Mouse (Mus musculus) G1E (cell line): ENCODE results near the gene Lrrc29. TPM values are rescaled to one million over a fixed set of nuclear protein-coding genes. Genes with fewer than 3 reads are reported as not detected.

Experiments
- ATAC-seq: 2 replicates; pipeline ENCODE4 v1.8.0; 2016; ENCODE audit warnings: mild to moderate bottlenecking; ENCODE audit not compliant: insufficient number of reproducible peaks, poor library complexity, low FRiP score, severe bottlenecking; ENCODE audit errors: extremely low read depth
- DNase-seq: peaks from one replicate; pipeline ENCODE4 v3.0.0; 2012; ENCODE audit warnings: low spot score
- H3K27me3 ChIP-seq: 2 replicates; pipeline ENCODE4 v1.6.1; 2012; ENCODE audit warnings: mild to moderate bottlenecking, low read length, inconsistent platforms; ENCODE audit not compliant: insufficient read depth
- H3K36me3 ChIP-seq: replicated peaks from 2 replicates; pipeline ENCODE3; 2012; ENCODE audit warnings: mild to moderate bottlenecking, inconsistent platforms
- H3K4me1 ChIP-seq: 2 replicates; pipeline ENCODE4 v1.6.1; 2012; ENCODE audit warnings: low read depth, low read length, inconsistent platforms, mixed read lengths; ENCODE audit not compliant: insufficient read depth
- H3K4me3 ChIP-seq: 2 replicates; pipeline ENCODE4 v1.5.1; 2012; ENCODE audit warnings: low read depth, mild to moderate bottlenecking, inconsistent platforms, low read length, moderate library complexity, mixed read lengths
- H3K9me3 ChIP-seq: replicated peaks from 2 replicates; pipeline ENCODE4 v1.6.1; 2012; ENCODE audit warnings: inconsistent platforms
- CTCF ChIP-seq: IDR thresholded peaks from 2 replicates; pipeline ENCODE4 v1.5.1; 2012; ENCODE audit warnings: low read depth, low read length, inconsistent platforms, mixed read lengths
- GATA1 ChIP-seq: IDR thresholded peaks from 2 replicates; pipeline ENCODE4 v1.6.1; 2012; ENCODE audit warnings: borderline replicate concordance, low read length, inconsistent platforms, mixed read lengths
- GATA2 ChIP-seq: IDR thresholded peaks from 2 replicates; pipeline ENCODE4 v1.6.1; 2012; ENCODE audit warnings: low read depth, low read length, inconsistent platforms, borderline replicate concordance
- POLR2AphosphoS5 ChIP-seq: IDR thresholded peaks from 2 replicates; pipeline ENCODE4 v1.6.1; 2012; ENCODE audit warnings: low read depth, low read length, inconsistent platforms; ENCODE audit not compliant: insufficient replicate concordance
- TAL1 ChIP-seq: conservative IDR thresholded peaks from 2 replicates; pipeline ENCODE4 v1.6.1; 2012; ENCODE audit warnings: low read depth, low read length, inconsistent platforms, mixed read lengths
- polyA plus RNA-seq: library from polyadenylated mRNA; stranded (reverse); fragments of >175 nt; gene quantifications from 2 replicates; pipeline ENCODE4 v1.2.3, GENCODE M21; 2012
- total RNA-seq, 2 experiments: library from RNA; stranded (forward) in 1 of 2; stranded (reverse) in 1 of 2; fragments of 200-1000 nt in 1 of 2; fragments of >200 nt in 1 of 2; fragmentation: Nextera tagmentation in 1 of 2; gene quantifications; 2 replicates each; pipeline ENCODE4 v1.2.3; 2014 to 2017

Gene Lrrc29
- total and polyA plus RNA-seq, 3 experiments, result 1.6 to 15.5 (median 4.6) TPM

- H3K27me3 ChIP-seq, result peaks cover 25% of the 10 kb centered on the region
These were observed 56.6 kb downstream of the Lrrc29 start, which contains the start of gene Hsf4 for GRCm38 (mm10) chr8:105269461-105269947. TSS of gene Hsf4 (plus strand) at chr8:105269801.

DNA sequence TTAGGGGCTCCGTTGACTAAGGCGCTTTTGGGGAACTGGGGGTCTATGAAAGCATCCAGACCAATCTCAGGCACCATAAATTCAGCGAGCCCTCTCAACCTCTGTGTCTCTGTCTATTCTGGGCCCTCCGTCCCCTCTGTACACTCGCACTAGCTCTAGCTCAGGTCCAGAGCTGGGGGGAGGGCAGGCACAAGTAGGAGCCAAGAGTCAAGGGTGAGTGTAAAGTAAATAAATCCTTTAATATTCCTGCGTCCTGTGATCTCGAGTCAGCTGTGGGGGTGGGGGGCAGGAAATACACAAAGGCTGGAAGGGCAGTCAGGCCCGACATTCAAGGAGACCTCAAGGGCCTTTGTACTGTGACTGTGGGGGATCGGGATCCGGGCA lies 57.0 kb downstream of the Lrrc29 start:
- Histone ChIP-seq H3K9me3 (peaks cover 10% of the 10 kb centered on the region), H3K36me3 (peaks cover 31% of the 10 kb centered on the region), H3K27me3 (peaks cover 25% of the 10 kb centered on the region), H3K4me1 (peaks cover 70% of the 10 kb centered on the region), H3K4me3 (peak overlapping the region; percentile 67)
- DNase-seq (no peak), ATAC-seq (no peak)
- TF ChIP-seq GATA2 (no peak), CTCF (no peak), TAL1 (no peak), GATA1 (no peak), POLR2AphosphoS5 (no peak)

More at GRCm38 (mm10) chr8:105269461-105269947, 56.6 kb downstream of the Lrrc29 start, which contains the start of gene Hsf4:
- Histone ChIP-seq H3K9me3 (peaks cover 10% of the 10 kb centered on the region), H3K4me1 (peaks cover 69% of the 10 kb centered on the region), H3K36me3 (peaks cover 31% of the 10 kb centered on the region), H3K4me3 (peak within 1 kb of the TSS; percentile 67)
- ATAC-seq, result 0 out of 2 replicates have a peak, but pooled peaks have one; percentile 36
- peak; percentile 67 for DNase-seq
- TF ChIP-seq POLR2AphosphoS5 (no peak), GATA2 (no peak), TAL1 (no peak), CTCF (no peak), GATA1 (no peak)

GRCm38 (mm10) chr8:105268342-105269074 lies 57.6 kb downstream of the Lrrc29 start:
- H3K27me3 ChIP-seq, result peaks cover 25% of the 10 kb centered on the region
- ATAC-seq, result no peak
- no peak for DNase-seq
- H3K4me3 ChIP-seq, result peak overlapping the region; percentile 67; the same call in 1 of the 2 replicates
- peaks cover 10% of the 10 kb centered on the region for H3K9me3 ChIP-seq
- H3K4me1 ChIP-seq, result peaks cover 76% of the 10 kb centered on the region
- H3K36me3 ChIP-seq, result peaks cover 31% of the 10 kb centered on the region
- TF ChIP-seq GATA2 (no peak), CTCF (no peak), TAL1 (no peak), GATA1 (no peak), POLR2AphosphoS5 (no peak)

DNA sequence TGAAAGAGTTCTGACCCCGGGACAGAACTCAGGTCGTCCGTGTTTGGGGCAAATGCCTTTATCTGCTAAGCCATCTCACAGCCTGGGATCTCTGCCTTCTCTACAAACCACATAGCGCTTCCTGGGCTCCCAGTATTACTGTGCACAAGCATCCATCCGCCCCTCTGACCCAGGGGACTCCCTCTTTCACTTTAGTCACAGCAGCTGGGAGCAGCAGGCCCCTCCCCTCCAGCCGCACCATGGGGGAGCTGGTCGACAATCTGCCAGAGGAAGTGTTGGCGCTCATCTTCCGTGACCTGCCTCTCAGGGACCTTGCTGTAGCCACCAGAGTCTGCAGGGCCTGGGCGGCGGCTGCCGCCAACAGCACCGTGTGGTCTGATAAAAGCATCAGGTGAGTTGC lies 59.3 kb downstream of the Lrrc29 start:
- TF ChIP-seq POLR2AphosphoS5 (no peak), CTCF (no peak), TAL1 (no peak), GATA2 (no peak), GATA1 (no peak)
- Histone ChIP-seq H3K4me3 (peak overlapping the region; percentile 45; the same call in 1 of the 2 replicates), H3K9me3 (peaks cover 10% of the 10 kb centered on the region), H3K27me3 (peaks cover 19% of the 10 kb centered on the region), H3K4me1 (peaks cover 77% of the 10 kb centered on the region), H3K36me3 (peaks cover 37% of the 10 kb centered on the region)
- ATAC-seq (peak; percentile 35), DNase-seq (peak; percentile 62)

DNA sequence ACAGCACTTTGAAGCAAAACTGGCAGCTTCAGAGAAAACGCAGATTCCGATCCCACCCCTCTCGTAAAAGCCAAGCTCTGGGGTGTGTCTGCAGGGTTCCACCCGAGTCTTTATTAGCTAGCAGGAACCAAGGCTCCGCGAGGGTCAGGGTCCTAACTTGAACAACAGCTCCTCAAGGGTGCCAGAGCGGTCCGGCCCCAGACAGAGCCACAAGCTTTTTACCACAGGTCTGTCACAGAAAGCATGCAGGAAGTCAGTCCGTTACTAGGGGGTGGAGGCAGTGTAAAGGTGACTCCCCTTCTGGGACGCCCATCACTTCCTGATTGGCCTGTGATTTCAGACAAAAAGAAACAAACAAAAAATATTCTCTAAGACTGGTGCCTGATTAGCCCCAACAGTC lies 61.0 kb downstream of the Lrrc29 start:
- ATAC-seq, result peak; percentile 50; the same call in 1 of the 2 replicates
- Histone ChIP-seq H3K27me3 (peaks cover 8% of the 10 kb centered on the region; the same call in 1 of the 2 replicates), H3K4me3 (peak overlapping the region; percentile 93), H3K4me1 (peaks cover 76% of the 10 kb centered on the region), H3K9me3 (peaks cover 14% of the 10 kb centered on the region), H3K36me3 (peaks cover 53% of the 10 kb centered on the region)
- DNase-seq, result peak; percentile 74
- TF ChIP-seq TAL1 (no peak), GATA2 (no peak), CTCF (no peak), GATA1 (no peak), POLR2AphosphoS5 (no peak)
